Mouse (Mus musculus): ENCODE data around the gene Pid1. TPM values are rescaled to one million over a fixed set of nuclear protein-coding genes. Genes with fewer than 3 reads are reported as not detected.

Pid1 gene
- under 1 TPM; 0.33 to 0.63 TPM for polyA plus RNA-seq (2017; shearing (Covaris generic))

GRCm38 (mm10) chr1:84363967-84364366 lies at the start of gene Pid1:
Gene Pid1 (minus strand): TSS chr1:84364180.

